Mouse (Mus musculus) T-helper 2 cell (primary cell): Measurements from ENCODE around the gene Dhx32.

Source experiments
- in situ Hi-C: fragments of 300-600 bp; cut with MboI, MseI; formaldehyde crosslinking; loops from one replicate; pipeline ENCODE4 v1.15.1; 2025; ENCODE audit warnings: high pct_unique_total_duplicates

The Dhx32 gene

DNA sequence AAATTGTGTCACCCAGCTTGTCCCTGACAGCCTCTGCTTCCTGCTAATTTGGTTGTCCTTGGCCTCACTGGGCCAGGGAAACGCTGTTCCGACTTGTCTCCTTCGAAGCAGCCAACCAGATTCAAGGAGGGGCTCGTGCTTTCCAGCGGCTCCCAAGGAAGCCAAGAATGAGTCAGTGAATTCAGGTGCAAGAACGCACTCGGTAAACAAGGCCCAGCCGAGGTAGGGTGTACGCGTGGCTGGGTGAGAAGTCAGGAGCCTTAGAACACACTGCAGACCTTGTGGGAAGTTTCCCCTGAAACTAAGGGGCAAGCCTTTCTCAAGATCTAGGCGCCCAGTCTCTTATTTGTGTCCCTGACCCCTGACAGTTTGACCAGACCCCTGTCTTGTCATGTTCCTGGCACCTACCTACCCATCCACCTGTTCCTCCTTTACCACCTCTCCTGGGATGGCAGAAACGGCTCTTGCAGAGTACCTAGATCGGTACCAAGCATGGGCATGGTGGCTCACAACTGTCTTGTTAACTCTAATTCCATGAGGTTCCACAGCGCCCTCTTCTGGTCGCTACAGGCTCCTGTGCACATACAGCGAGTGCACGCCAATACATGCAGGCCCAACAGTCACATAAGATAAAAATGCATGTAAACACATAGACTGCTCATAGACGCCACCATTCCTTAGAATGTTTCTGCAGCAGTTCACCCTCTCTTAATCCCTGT is at the start of gene Dhx32:
Gene Dhx32, minus strand, starts transcription at position 10 of the 719 bp plus-strand sequence.
- in situ Hi-C loops, result no loop called here

DNA sequence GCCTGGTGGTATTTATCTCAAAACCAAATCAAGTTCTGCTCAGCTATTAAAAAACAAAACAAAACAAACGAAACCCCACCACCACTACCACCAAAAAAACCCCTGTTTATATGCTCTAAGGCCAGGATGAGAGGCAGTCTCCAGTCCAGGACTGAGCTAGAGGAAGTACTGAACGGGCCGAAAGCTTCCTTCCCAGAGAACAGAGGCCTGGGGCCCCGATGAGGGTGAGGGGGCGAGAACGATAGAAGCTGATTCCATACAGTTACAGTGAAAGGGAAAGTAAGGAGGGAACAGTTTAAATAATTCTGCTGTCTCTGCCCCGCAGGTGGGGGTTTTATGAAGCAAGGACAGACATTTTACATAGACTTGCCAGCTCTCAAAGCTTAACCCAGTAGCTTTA is 47.1 kb upstream of the Dhx32 start:
- in situ Hi-C loops, result no loop called here

DNA sequence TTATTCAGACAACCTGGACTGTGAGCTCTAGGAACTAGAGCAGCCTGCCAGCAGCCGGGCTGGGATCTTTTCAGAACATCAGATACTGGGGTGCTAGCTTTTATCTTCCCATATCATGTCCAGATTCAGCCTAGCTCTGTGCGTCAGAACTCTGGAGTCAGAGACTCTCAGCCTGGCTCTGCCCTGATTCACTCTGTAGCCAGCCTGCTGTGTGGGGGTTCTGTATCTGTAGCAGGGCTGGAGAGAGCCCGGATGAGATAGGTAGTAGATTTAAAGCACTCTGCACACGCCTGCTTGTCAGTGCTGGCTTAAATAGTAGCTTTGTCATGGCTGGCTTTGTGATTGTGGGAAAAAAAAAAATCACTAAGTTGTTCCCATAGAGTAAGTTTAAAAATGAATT is 46.0 kb upstream of the Dhx32 start:
- in situ Hi-C loops, result no loop called here

DNA sequence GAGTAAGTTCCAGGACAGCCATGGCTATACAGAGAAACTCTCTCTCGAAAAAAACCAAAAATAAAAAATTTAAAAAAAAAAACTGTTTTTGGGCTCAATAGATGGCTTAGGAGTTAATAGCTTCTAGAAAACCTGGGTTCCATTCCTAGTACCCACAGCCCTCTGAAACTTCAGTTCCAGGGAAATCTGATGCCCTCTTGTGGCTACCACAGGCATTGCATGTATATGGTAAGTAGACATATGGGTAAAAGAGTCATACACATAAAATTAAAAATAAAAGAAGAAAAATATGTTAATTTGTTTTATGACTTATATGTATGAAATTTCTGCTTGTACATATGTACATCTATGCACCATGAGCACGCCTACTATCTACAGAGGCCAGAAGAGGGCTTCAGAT is 42.1 kb upstream of the Dhx32 start:
- in situ Hi-C loops, result no loop called here

GRCm38 (mm10) chr7:133823751-133824150 is 41.2 kb upstream of the Dhx32 start:
- in situ Hi-C loops, result no loop called here

GRCm38 (mm10) chr7:133813331-133813730 is 30.8 kb upstream of the Dhx32 start:
- in situ Hi-C loops, result no loop called here

DNA sequence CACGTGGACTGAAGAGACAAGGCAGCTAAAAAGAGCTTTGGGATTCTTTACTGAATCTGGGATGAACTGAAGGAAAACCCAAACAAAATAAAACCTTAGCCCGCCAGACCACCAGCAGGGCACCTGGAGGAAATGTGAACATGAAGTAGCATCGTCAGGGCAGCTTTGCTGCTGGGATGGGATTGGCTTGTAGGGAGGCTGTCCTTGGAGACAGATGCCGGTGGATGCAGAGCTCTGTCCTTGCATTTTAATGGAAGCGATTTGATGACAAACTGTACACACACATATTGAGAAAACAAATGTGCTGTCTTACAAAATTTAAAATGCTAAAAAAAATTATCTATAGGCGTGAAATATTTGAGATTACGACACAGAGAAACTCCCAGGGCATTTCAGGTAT is 30.4 kb upstream of the Dhx32 start:
- in situ Hi-C loops, result no loop called here

GRCm38 (mm10) chr7:133805614-133806175 is 23.2 kb upstream of the Dhx32 start:
- in situ Hi-C loops, result loop anchor here (10.0 kb wide), 1 partner anchor 1721 kb away; no protein-coding TSS in a partner anchor

DNA sequence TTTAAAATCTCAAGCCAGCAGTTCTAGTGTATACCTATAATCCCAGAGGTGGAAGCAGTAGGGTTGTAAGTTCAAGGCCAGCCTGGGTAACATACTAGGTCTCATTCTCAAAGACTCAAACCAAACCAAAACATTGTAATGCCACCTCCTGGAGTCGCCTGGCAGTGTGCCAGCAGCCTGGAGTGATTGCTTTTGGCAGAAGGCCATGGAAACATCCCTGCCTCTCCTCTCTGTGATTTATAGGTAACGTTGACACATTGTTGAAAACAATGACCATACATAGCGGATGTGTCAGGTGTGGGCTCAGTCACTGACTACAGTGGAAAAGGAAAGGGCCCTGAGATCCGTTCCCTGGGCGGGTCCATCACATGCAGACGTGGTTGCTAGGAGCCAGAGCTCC is 19.3 kb upstream of the Dhx32 start:
- in situ Hi-C loops, result loop anchor here (10.0 kb wide), 1 partner anchor 1717 kb away; no protein-coding TSS in a partner anchor

DNA sequence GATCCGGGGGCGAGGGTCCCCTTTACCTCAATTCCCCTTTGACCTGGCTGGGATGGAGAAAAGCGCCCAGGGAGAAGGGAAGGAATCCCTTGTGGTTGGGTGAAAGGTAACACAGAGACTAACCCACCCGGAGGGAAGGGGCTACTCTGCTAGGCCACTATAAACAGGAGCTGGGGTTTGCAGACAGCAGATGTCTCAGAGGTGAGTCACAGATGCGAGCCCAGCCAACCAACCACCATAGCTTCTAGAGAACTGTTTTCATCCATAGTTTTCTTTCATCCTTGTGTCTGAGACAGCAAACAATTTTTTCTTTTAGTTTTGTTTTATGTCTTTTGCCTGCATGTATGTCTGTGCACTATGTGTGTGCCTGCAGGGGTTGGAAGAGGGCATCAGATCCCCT is 17.4 kb upstream of the Dhx32 start:
- in situ Hi-C loops, result loop anchor here (10.0 kb wide), 1 partner anchor 1715 kb away; no protein-coding TSS in a partner anchor

GRCm38 (mm10) chr7:133794720-133795119 is 12.2 kb upstream of the Dhx32 start:
- in situ Hi-C loops, result no loop called here

- in situ Hi-C loops, result no loop called here
These were observed 11.0 kb upstream of the Dhx32 start for GRCm38 (mm10) chr7:133793248-133794131.

DNA sequence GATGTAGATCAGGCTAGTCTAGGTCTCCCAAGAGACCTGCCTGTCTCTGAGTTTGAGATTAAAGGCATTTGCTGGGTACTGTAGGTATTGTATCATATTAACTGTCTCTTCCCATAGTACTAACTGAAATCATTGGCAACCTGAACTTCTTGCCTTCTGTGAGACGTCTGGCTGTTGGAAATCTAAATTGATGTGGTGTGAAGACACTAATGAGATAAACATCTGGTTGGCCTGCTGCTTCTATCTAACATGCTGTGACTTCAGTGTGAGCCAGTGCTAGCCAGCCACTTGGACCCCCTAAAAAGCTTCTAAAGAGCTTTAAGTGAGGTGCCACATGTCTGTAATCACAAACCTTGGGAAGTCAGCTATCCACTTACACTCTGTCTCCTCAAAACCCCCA is 10.2 kb upstream of the Dhx32 start:
- in situ Hi-C loops, result no loop called here

- in situ Hi-C loops, result no loop called here
These were observed 8.2 kb upstream of the Dhx32 start for GRCm38 (mm10) chr7:133790608-133791229.

DNA sequence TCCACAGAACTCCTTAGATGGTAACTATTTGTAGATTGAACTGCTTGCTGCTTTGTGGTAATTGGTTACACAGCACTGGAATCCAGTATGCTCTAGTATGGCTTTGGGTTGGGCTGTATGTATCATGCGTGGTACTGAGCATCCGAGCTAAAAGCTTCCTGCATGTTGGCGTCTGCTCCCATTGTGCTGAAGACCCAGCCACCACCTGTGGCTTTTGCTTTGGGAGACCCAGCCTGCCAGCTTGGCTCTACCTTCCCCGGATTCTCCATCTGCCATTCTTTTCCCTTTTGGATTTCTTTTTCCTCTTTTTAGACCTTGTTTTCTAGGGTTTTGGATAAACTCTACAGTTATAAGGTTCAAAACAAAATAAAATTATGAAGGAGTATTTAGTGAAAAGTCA is 7.6 kb upstream of the Dhx32 start:
- in situ Hi-C loops, result no loop called here

- in situ Hi-C loops, result no loop called here
These were observed 5.6 kb upstream of the Dhx32 start for GRCm38 (mm10) chr7:133788147-133788546.

DNA sequence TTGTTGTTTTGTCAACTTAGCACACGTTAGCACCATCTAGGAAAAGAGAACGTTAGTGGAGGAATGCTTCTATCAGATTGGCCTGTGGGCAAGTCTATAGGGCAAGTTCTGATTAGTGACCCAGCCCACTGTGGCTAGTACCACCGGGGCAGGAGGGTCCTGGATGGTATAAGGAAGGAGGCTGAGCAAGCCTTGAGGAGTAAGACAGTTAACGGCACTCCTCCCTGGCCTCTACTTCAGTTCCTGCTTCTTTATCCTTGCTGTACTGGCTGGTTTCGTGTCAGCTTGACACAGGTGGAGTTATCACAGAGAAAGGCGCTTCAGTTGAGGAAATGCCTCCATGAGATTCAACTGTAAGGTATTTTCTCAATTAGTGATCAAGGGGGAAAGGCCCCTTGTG is 5.0 kb upstream of the Dhx32 start:
- in situ Hi-C loops, result no loop called here

DNA sequence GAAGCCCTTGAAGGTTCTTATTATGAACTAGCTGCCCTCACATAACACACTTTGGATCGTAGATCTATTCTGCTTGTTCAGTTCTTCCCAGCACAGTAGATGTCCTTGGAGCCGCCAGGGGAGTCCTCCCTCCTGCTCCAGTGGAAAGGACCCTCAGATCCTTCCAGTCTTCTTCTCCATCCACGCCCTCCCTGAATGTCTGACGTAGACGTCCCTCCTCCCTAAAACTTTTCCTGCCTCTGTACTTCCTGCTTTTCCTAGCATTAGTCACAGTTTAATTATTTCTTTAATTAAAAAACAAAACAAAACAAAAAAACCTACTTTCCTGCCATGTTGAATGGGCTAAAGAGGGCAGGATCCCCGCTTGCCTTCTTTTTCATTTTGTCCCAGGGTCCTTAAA is 535 bp downstream of the Dhx32 start:
- in situ Hi-C loops, result no loop called here

DNA sequence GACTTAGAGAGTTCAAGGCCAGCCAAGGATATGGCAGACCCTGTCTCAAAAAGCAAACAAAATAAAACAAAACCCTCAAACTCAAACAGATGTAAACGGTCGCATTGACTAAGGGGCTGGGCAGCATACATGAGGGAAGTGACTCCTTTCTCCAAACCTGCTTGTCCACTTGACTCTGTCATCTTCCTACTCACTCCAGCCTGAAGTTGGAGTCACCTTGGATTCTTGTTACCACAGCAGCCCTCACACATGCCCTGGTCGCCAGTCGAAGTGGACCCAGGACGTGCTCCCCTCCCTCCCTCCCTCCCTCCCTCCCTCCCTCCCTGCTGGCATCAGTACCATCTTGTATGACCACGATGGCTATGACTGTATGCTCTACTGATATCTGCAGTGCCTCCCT is 943 bp downstream of the Dhx32 start:
- in situ Hi-C loops, result no loop called here

GRCm38 (mm10) chr7:133776626-133776996 is 5.9 kb downstream of the Dhx32 start, which contains the start of gene Fank1:
Gene Fank1, plus strand, starts transcription at chr7:133776861.
- in situ Hi-C loops, result no loop called here

DNA sequence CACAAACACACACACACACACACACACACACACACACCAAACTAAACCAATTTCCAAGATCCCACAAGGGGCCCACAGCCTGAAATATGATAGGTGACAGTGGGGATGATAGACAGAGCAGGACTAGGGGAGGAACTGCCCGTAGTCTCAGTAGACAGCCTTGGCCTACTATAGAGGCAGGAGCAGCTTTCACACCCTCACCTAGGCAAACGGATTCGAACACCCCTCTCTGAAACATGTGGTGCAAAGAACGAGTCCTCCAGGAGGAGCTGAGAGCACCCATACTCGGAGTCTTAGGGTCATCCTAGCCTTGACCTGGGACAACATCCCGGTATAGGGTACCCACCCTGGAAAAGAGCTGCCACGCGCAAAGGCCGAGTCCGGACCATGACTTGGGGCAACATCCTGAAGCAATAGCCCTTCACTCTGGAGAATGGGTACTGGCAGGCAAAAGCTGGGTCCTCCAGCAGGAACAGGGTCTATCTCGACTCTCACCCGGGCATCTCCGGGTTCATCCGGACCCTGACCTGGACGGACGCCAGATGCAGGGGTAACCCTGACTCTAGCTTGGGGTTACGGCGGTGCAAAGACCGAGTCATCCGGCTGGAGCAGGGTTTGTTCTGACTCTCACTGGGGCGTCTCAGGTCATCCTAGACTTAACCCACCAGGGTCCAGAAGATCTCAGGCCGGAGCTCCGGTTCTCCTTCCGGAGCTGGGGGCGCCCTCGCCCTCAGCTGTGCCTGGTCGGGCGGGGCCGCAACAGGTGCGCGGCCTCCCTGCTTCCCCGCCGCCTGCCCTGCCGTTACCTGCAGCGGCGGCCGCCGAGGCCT is 6.5 kb downstream of the Dhx32 start:
- in situ Hi-C loops, result no loop called here
